Mouse (Mus musculus) intestine, embryonic 16.5 days (tissue): ENCODE measurements at regions not wholly inside any gene's neighbourhood (a gene's known extent, or its start where the extent isn't known, plus 50 kb on each side); places are given as distances from the start of the nearest gene placed in this dataset.

Experiments used
- ATAC-seq: fragments of 200-750 bp; cut with Nextera tagmentation; 2 replicates; pipeline ENCODE4 v1.8.0; 2017; ENCODE audit warnings: moderate TSS enrichment, moderate library complexity
- H3K27ac ChIP-seq: fragments of 300-500 bp; sonication (generic); 2 replicates; pipeline ENCODE4 v1.5.1; 2014; ENCODE audit warnings: mild to moderate bottlenecking, low read length
- H3K27me3 ChIP-seq: fragments of 300-500 bp; sonication (generic); replicated peaks from 2 replicates; pipeline ENCODE4 v1.6.1; 2014; ENCODE audit warnings: low read length, control low read depth, mixed read lengths; ENCODE audit not compliant: control insufficient read depth, insufficient read depth
- H3K36me3 ChIP-seq: fragments of 300-500 bp; sonication (generic); 2 replicates; pipeline ENCODE4 v1.6.1; 2014; ENCODE audit warnings: low read length, control low read depth; ENCODE audit not compliant: control insufficient read depth, insufficient read depth
- H3K4me1 ChIP-seq: fragments of 300-500 bp; sonication (generic); 2 replicates; pipeline ENCODE4 v1.6.1; 2014; ENCODE audit warnings: low read length, control low read depth, mixed read lengths; ENCODE audit not compliant: control insufficient read depth, insufficient read depth
- H3K4me2 ChIP-seq: fragments of 300-500 bp; sonication (generic); 2 replicates; pipeline ENCODE4 v1.6.1; 2014; ENCODE audit warnings: low read depth, low read length, control low read depth
- H3K4me3 ChIP-seq: fragments of 300-500 bp; sonication (generic); 2 replicates; pipeline ENCODE4 v1.5.1; 2014; ENCODE audit warnings: mild to moderate bottlenecking, low read length
- H3K9ac ChIP-seq: fragments of 300-500 bp; sonication (generic); 2 replicates; pipeline ENCODE4 v1.6.1; 2014; ENCODE audit warnings: low read depth, low read length
- H3K9me3 ChIP-seq: fragments of 300-500 bp; sonication (generic); 2 replicates; pipeline ENCODE4 v1.6.1; 2016; ENCODE audit warnings: low read length, control low read depth; ENCODE audit not compliant: control insufficient read depth
- WGBS: fragments of 180-500 bp; shearing (Covaris S2); extraction: QIAGEN DNeasy Blood & Tissue Kit; methylation state at CpG from one replicate; pipeline ENCODE4 v1.1.7; 2014; 5-methylcytosine and 5-hydroxymethylcytosine counted together

GRCm38 (mm10) chr6:100013949-100014348 is 273.3 kb downstream of the Rybp start:
- no peak overlapping the region for H3K4me3 ChIP-seq
- 45% methylated on average over 6 of the region's 6 CpGs for WGBS
- H3K9ac ChIP-seq: no peak overlapping the region
- H3K27me3 ChIP-seq: no peaks in the 10 kb centered on the region
- no peaks in the 10 kb centered on the region for H3K9me3 ChIP-seq
- no peak overlapping the region for H3K4me2 ChIP-seq
- peak; percentile 22; the same call in 1 of the 2 replicates for ATAC-seq
- H3K27ac ChIP-seq: no peak overlapping the region
- H3K4me1 ChIP-seq: peaks cover 9% of the 10 kb centered on the region
- H3K36me3 ChIP-seq: no peaks in the 10 kb centered on the region

DNA sequence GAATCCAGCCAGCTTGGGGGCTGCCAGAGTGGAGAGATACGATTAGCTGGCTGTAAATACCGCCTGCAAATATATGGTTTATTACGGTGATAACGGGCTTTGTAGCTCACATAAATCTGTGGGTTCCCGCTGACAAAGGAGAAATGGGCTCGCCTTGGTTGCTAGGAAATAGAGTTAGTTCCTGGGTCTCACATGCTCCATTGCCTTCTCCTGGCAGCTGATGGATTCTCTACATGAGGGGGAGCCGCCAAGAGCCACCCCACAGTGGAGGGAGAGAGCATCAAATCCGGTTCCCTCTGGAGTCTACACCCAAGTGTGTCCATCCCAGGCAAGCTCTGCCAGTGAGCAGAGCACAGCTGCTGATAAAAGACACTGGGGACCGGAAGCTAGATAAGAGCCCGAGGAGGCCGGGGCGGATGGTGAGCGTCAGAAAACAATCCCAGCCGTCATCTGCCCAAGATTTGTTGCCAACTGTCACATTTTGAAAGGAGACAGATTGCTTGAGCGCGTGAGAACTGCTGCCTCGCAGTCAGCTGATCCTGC is 275.7 kb downstream of the Rybp start:
- no peaks in the 10 kb centered on the region for H3K27me3 ChIP-seq
- peak overlapping the region; percentile 23 for H3K4me2 ChIP-seq
- peak; percentile 82 for ATAC-seq
- H3K4me3 ChIP-seq: no peak overlapping the region
- peaks cover 9% of the 10 kb centered on the region for H3K4me1 ChIP-seq
- H3K9me3 ChIP-seq: no peaks in the 10 kb centered on the region
- H3K27ac ChIP-seq: no peak overlapping the region
- H3K36me3 ChIP-seq: no peaks in the 10 kb centered on the region
- 5% methylated on average over 17 of the region's 17 CpGs for WGBS
- H3K9ac ChIP-seq: no peak overlapping the region

DNA sequence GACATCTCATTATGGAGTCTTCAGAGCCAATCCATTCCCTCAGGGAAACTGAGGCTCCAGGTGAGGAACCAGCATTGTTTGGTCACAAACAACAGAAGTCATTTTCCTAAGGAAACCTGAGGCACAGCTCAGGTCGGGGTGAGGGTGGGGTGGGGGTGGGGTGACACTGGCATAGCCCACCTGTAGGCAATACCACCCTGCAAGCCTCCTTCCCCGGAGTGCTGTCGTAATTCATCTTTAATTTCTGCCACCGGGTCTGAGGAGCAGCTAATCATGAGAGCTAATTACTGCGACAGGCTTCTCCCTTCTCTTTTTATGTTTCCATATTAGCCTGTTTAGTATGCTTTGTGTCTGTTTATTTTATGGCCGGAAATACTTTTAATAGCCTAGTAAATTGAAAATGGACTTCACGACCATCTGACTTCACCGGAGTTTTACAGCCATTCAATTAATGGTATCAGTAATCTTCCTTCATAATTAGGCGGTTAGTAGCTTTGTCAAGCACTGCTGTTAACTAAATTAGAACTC is 276.3 kb downstream of the Rybp start:
- no peak overlapping the region for H3K9ac ChIP-seq
- peaks cover 9% of the 10 kb centered on the region for H3K4me1 ChIP-seq
- no peaks in the 10 kb centered on the region for H3K27me3 ChIP-seq
- no peak overlapping the region for H3K27ac ChIP-seq
- H3K4me3 ChIP-seq: no peak overlapping the region
- peak overlapping the region; percentile 23 for H3K4me2 ChIP-seq
- 26% methylated on average over 9 of the region's 9 CpGs for WGBS
- H3K9me3 ChIP-seq: no peaks in the 10 kb centered on the region
- ATAC-seq: no peak
- H3K36me3 ChIP-seq: no peaks in the 10 kb centered on the region

DNA sequence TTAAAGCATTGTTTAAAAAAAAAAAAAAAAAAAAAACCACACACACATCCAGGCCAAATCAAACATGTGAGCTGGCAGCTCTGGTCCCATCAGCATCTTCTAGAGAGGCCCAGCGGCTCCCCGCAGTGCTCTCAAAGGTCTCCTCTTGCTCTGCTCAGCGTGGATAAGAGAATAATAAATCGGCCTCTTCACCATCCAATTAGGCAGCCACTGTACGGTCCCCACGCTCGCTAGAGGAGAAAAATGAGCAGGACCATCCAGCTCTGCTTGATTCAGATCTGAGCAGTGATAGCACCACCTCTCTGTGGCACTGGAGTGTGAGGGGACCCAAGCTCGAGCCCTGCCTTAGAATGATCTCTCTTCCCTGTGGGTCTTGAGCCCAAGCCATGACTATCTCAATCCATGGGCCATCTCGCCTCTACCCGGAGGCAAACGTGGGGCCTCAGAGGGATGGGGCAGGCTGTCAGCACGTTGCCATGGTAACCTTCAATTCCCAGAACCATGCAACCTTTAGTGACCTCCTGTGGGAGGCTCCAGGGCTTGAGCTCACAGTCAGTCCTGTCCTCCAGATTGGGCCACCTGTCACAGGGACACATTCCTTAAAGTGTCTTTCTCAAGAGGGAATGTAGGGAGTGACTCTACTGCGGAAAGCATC is 273.6 kb upstream of the Prok2 start:
- H3K36me3 ChIP-seq: no peaks in the 10 kb centered on the region
- 56% methylated on average over 13 of the region's 13 CpGs for WGBS
- ATAC-seq: no peak
- no peak overlapping the region for H3K9ac ChIP-seq
- no peak overlapping the region for H3K4me3 ChIP-seq
- H3K9me3 ChIP-seq: no peaks in the 10 kb centered on the region
- no peak overlapping the region for H3K4me2 ChIP-seq
- no peak overlapping the region for H3K27ac ChIP-seq
- no peaks in the 10 kb centered on the region; the same call in 1 of the 2 replicates for H3K27me3 ChIP-seq
- H3K4me1 ChIP-seq: peaks cover 8% of the 10 kb centered on the region

- 0 out of 2 replicates have a peak overlapping the region, but pooled peaks have one; percentile 4 for H3K9ac ChIP-seq
- H3K9me3 ChIP-seq: no peaks in the 10 kb centered on the region
- no peak overlapping the region for H3K27ac ChIP-seq
- ATAC-seq: peak; percentile 72
- no peak overlapping the region for H3K4me2 ChIP-seq
- H3K4me3 ChIP-seq: no peak overlapping the region
- H3K4me1 ChIP-seq: peaks cover 23% of the 10 kb centered on the region
- no peaks in the 10 kb centered on the region for H3K36me3 ChIP-seq
- WGBS: 52% methylated on average over 15 of the region's 15 CpGs
- no peaks in the 10 kb centered on the region; the same call in 1 of the 2 replicates for H3K27me3 ChIP-seq
These were observed 270.1 kb upstream of the Prok2 start for GRCm38 (mm10) chr6:99995970-99996956.

DNA sequence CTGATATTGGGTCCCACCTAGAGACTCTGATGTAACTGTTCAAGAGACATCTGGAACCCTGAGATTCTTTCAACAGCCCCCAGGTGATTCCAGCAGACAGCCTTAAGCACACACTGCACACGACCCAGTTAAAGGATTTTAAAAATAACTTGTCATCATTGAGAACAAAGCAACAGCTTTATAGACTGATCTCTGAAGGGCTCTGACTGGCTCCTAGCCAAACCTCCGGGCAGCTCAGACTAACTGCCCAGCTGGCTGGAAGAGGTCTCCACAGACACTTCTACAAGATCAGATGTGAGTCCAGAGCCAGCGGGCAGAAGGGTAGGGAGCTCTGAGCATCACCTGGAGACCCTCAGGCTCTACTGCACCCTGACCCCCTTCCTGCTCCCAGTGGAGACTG is 267.8 kb upstream of the Prok2 start:
- no peak overlapping the region for H3K27ac ChIP-seq
- WGBS: 49% methylated on average over 3 of the region's 3 CpGs
- H3K4me3 ChIP-seq: no peak overlapping the region
- no peaks in the 10 kb centered on the region for H3K36me3 ChIP-seq
- H3K9ac ChIP-seq: no peak overlapping the region
- no peak overlapping the region for H3K4me2 ChIP-seq
- no peaks in the 10 kb centered on the region; the same call in 1 of the 2 replicates for H3K27me3 ChIP-seq
- ATAC-seq: no peak
- peaks cover 32% of the 10 kb centered on the region for H3K4me1 ChIP-seq
- H3K9me3 ChIP-seq: no peaks in the 10 kb centered on the region

- Histone ChIP-seq H3K27ac (peak overlapping the region; percentile 64), H3K9ac (peak overlapping the region; percentile 11; the same call in 1 of the 2 replicates), H3K4me3 (no peak overlapping the region), H3K9me3 (no peaks in the 10 kb centered on the region), H3K4me2 (no peak overlapping the region), H3K4me1 (peaks cover 25% of the 10 kb centered on the region), H3K36me3 (no peaks in the 10 kb centered on the region), H3K27me3 (no peaks in the 10 kb centered on the region)
- WGBS: 14% methylated on average over 7 of the region's 7 CpGs
- ATAC-seq: peak; percentile 97
These were observed 264.9 kb upstream of the Prok2 start for GRCm38 (mm10) chr6:99991079-99991478.

DNA sequence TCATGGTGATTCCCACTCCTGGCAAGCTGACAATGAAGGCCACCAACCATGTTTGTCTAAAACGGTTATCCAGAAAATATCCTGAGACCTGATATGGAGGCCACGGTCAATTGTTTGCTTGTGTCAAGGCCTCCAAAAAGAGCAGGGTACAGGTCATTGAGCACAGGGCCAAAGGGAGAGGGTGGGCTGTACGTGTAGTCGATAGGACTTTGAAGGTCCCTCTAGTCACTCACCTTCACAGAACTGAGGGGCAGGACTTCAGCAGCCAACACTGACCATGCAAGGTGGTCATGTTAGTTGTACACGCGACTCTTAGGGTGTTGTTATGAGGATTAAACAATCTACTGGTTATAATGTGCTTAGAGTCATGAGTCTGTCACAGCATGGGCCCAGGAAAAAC is 264.4 kb upstream of the Prok2 start:
- H3K4me1 ChIP-seq: peaks cover 24% of the 10 kb centered on the region
- no peak overlapping the region for H3K4me2 ChIP-seq
- H3K36me3 ChIP-seq: no peaks in the 10 kb centered on the region
- no peaks in the 10 kb centered on the region for H3K27me3 ChIP-seq
- 79% methylated on average over 6 of the region's 6 CpGs for WGBS
- no peak overlapping the region for H3K4me3 ChIP-seq
- peak overlapping the region; percentile 37; the same call in 1 of the 2 replicates for H3K27ac ChIP-seq
- ATAC-seq: peak; percentile 29
- no peak overlapping the region for H3K9ac ChIP-seq
- H3K9me3 ChIP-seq: no peaks in the 10 kb centered on the region

DNA sequence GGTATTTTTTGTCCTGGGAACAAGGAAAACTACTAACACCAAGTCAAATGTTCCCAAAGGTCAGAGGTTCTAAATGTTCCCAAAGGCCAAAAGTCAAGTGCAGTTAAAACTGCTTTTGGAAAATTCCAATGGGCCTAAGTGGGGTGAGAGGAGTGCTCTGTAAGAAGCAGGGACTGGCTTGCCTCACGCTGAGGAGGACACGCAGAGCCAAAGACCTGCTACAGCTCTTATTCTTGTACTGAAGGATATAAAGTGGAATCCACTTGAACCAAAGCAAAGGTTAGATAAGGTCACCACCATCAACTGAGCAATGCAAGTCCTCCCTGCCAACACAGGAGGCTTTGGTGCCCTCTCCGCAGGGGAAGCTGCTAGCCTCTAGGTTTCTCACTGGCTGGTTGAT is 260.3 kb upstream of the Prok2 start:
- no peaks in the 10 kb centered on the region for H3K9me3 ChIP-seq
- H3K36me3 ChIP-seq: no peaks in the 10 kb centered on the region
- H3K27me3 ChIP-seq: no peaks in the 10 kb centered on the region
- H3K4me3 ChIP-seq: no peak overlapping the region
- ATAC-seq: no peak
- 70% methylated on average over 3 of the region's 3 CpGs for WGBS
- H3K4me1 ChIP-seq: peaks cover 17% of the 10 kb centered on the region
- no peak overlapping the region for H3K27ac ChIP-seq
- H3K4me2 ChIP-seq: no peak overlapping the region
- H3K9ac ChIP-seq: no peak overlapping the region
